Mouse (Mus musculus) E14TG2a.4 (cell line): ENCODE data around the gene Camsap1.

ENCODE experiments used
- CTCF ChIP-seq: conservative IDR thresholded peaks from 2 replicates; pipeline ENCODE4 v1.5.1; 2014; ENCODE audit warnings: low read length
- NANOG ChIP-seq: IDR thresholded peaks from 2 replicates; pipeline ENCODE4 v1.6.1; 2014; ENCODE audit warnings: borderline replicate concordance, low read length, mixed read lengths
- POU5F1 ChIP-seq: IDR thresholded peaks from 2 replicates; pipeline ENCODE4 v1.6.1; 2014; ENCODE audit warnings: low read length, borderline replicate concordance

DNA sequence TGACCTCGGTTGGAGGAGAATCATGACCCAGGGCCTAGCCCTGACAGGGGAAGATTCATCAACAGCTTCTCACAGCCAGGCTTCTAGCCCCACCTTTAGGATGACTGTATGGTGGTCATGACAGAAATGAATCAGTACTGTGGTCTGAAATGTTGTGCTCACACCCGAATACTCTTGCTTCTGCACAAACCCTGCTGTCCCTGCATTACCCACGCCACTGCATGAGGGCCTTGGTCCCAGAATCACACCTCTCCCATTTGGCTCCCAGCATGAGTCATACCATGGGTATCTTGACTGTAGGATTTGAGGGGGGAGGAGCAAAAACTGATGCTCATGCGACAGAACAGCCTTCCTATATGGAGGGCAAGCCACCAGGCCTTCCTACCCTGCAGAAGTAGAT, 68.9 kb downstream of the Camsap1 start:
- TF ChIP-seq CTCF = no peak
- TF ChIP-seq POU5F1 = no peak
- TF ChIP-seq NANOG = no peak
